Mouse (Mus musculus): ENCODE measurements around the gene Usp45.

GRCm38 (mm10) chr4:21758860-21759259 is 8.1 kb upstream of the Usp45 start:
- TF ChIP-seq USF1 (IDR thresholded peaks at IDR 0.05; ENCODE audit: low read depth) (no peak), MYOG (IDR thresholded peaks at IDR 0.05; ENCODE audit: control insufficient read depth in 1 of 3, insufficient read depth in 1 of 3, insufficient read length in 2 of 3, low read depth in 2 of 3) (no peak), E2F4 (IDR thresholded peaks at IDR 0.05; ENCODE audit: insufficient read depth) (no peak), POLR2A (IDR thresholded peaks at IDR 0.05; ENCODE audit: insufficient read length, low read depth) (no peak), TCF12 (IDR thresholded peaks at IDR 0.05; ENCODE audit: insufficient read depth, poor library complexity, severe bottlenecking) (no peak), REST (IDR thresholded peaks at IDR 0.05; ENCODE audit: insufficient read depth, insufficient read length) (no peak)
